Mouse (Mus musculus) erythroblast, embryonic 14.5 days (primary cell): ENCODE results near the gene Tdo2.

Experiments used
- GATA1 ChIP-seq: IDR thresholded peaks from 2 replicates; pipeline ENCODE4 v1.6.1; 2012; ENCODE audit warnings: low read length, inconsistent platforms, mixed read lengths
- TAL1 ChIP-seq: IDR thresholded peaks from 3 replicates; pipeline ENCODE4 v1.6.1; 2012; ENCODE audit warnings: low read length, inconsistent platforms, mixed read lengths

DNA sequence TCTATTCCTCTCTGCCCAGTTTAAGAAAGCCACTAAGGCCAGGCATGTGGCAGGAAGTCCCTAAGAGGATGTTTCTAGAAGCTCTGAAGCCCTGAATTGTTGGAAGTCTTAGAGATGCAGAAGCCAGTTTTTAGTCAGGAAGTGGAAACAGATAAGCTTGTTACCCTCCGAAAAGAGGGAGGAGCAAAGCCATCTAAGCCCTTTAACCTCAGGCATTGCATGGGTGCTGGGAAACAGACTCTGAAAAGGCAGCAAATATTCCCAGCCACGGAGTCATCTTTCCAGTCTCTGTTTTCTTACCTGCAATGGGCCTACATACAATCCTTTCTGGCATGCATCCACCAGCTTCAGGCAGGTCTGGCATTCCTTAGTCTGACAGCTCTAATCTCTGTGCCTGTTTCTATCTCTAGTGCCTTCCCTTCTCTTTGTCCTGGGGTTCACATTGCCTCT lies 13.7 kb upstream of the Tdo2 start:
- TF ChIP-seq GATA1 (no peak), TAL1 (no peak)
